Mouse (Mus musculus): ENCODE results near the gene Orai3. TPM values are rescaled to one million over a fixed set of nuclear protein-coding genes. Genes with fewer than 3 reads are reported as not detected.

Orai3 gene
- polyA plus RNA-seq, 1 experiment from 2014 or later = 27.2 TPM

- 0% methylated on average over 26 of the region's 26 CpGs for WGBS
- ATAC-seq (replicated peaks; ENCODE audit: low FRiP score, low read depth) (no peak), DNase-seq (ENCODE audit: low spot score) (peak; percentile 88)
- Histone ChIP-seq H3K27me3 (ENCODE audit: insufficient read depth, low read length) (no peaks in the 10 kb centered on the region), H3K36me3 (ENCODE audit: insufficient read depth, low read length) (peaks cover 2% of the 10 kb centered on the region; the same call in 1 of the 2 replicates), H3K27ac (peak within 1 kb of the TSS; percentile 74), H3K4me1 (replicated peaks; ENCODE audit: insufficient read depth, low read length) (peaks cover 5% of the 10 kb centered on the region; the same call in 1 of the 2 replicates), H3K4me3 (replicated peaks; ENCODE audit: low read depth, low read length) (peak within 1 kb of the TSS; percentile 86), H3K9me3 (replicated peaks; ENCODE audit: low read length) (no peaks in the 10 kb centered on the region), H3K9ac (ENCODE audit: low read depth, low read length) (peak within 1 kb of the TSS; percentile 53), H3K4me2 (ENCODE audit: low read length) (peak within 1 kb of the TSS; percentile 97)
- peak; percentile 75 for TF ChIP-seq CTCF (IDR thresholded peaks at IDR 0.05; ENCODE audit: low read depth)
These were observed 25.1 kb upstream of the Orai3 start, which contains the start of gene Fbxl19 for GRCm38 (mm10) chr7:127744366-127745045. TSS of gene Fbxl19 (plus strand) at chr7:127744543.

GRCm38 (mm10) chr7:127745251-127745651 lies 24.4 kb upstream of the Orai3 start:
- Histone ChIP-seq H3K27me3 (ENCODE audit: insufficient read depth, low read length) (no peaks in the 10 kb centered on the region), H3K4me3 (replicated peaks; ENCODE audit: low read depth, low read length) (peak overlapping the region; percentile 86), H3K4me2 (ENCODE audit: low read length) (peak overlapping the region; percentile 97), H3K36me3 (ENCODE audit: insufficient read depth, low read length) (peaks cover 9% of the 10 kb centered on the region; the same call in 1 of the 2 replicates), H3K27ac (peak overlapping the region; percentile 74), H3K9ac (ENCODE audit: low read depth, low read length) (peak overlapping the region; percentile 53), H3K9me3 (replicated peaks; ENCODE audit: low read length) (no peaks in the 10 kb centered on the region), H3K4me1 (replicated peaks; ENCODE audit: insufficient read depth, low read length) (peaks cover 5% of the 10 kb centered on the region; the same call in 1 of the 2 replicates)
- 0% methylated on average over 19 of the region's 19 CpGs for WGBS
- DNase-seq (ENCODE audit: low spot score) = no peak
- peak; percentile 78 for ATAC-seq (replicated peaks; ENCODE audit: low FRiP score, low read depth)
- no peak for TF ChIP-seq CTCF (IDR thresholded peaks at IDR 0.05; ENCODE audit: low read depth)

GRCm38 (mm10) chr7:127745652-127746493 lies 23.7 kb upstream of the Orai3 start:
- Histone ChIP-seq H3K27me3 (ENCODE audit: insufficient read depth, low read length) (no peaks in the 10 kb centered on the region), H3K4me2 (ENCODE audit: low read length) (peak overlapping the region; percentile 97), H3K4me3 (replicated peaks; ENCODE audit: low read depth, low read length) (peak overlapping the region; percentile 86), H3K4me1 (replicated peaks; ENCODE audit: insufficient read depth, low read length) (peaks cover 5% of the 10 kb centered on the region; the same call in 1 of the 2 replicates), H3K27ac (peak overlapping the region; percentile 81), H3K9me3 (replicated peaks; ENCODE audit: low read length) (no peaks in the 10 kb centered on the region), H3K9ac (ENCODE audit: low read depth, low read length) (peak overlapping the region; percentile 82), H3K36me3 (ENCODE audit: insufficient read depth, low read length) (peaks cover 15% of the 10 kb centered on the region; the same call in 1 of the 2 replicates)
- no peak for TF ChIP-seq CTCF (IDR thresholded peaks at IDR 0.05; ENCODE audit: low read depth)
- ATAC-seq (replicated peaks; ENCODE audit: low FRiP score, low read depth) (peak; percentile 90), DNase-seq (ENCODE audit: low spot score) (peak; percentile 100)
- under 1% methylated on average over 38 of the region's 39 CpGs for WGBS

- 1% methylated on average over 40 of the region's 62 CpGs for WGBS
These were observed 22.8 kb upstream of the Orai3 start for GRCm38 (mm10) chr7:127746494-127747491.

GRCm38 (mm10) chr7:127747559-127748234 lies 21.9 kb upstream of the Orai3 start:
- Histone ChIP-seq H3K27me3 (ENCODE audit: insufficient read depth, low read length) (no peaks in the 10 kb centered on the region), H3K9ac (ENCODE audit: low read depth, low read length) (peak overlapping the region; percentile 82), H3K4me1 (replicated peaks; ENCODE audit: insufficient read depth, low read length) (peaks cover 5% of the 10 kb centered on the region; the same call in 1 of the 2 replicates), H3K4me3 (replicated peaks; ENCODE audit: low read depth, low read length) (peak overlapping the region; percentile 86), H3K27ac (peak overlapping the region; percentile 81; the same call in 1 of the 2 replicates), H3K4me2 (ENCODE audit: low read length) (peak overlapping the region; percentile 97), H3K36me3 (ENCODE audit: insufficient read depth, low read length) (peaks cover 33% of the 10 kb centered on the region), H3K9me3 (replicated peaks; ENCODE audit: low read length) (no peaks in the 10 kb centered on the region)
- ATAC-seq (replicated peaks; ENCODE audit: low FRiP score, low read depth) (no peak), DNase-seq (ENCODE audit: low spot score) (peak; percentile 2)
- WGBS = 35% methylated on average over 6 of the region's 6 CpGs
- no peak for TF ChIP-seq CTCF (IDR thresholded peaks at IDR 0.05; ENCODE audit: low read depth)

More at GRCm38 (mm10) chr7:127746494-127747491, 22.8 kb upstream of the Orai3 start:
- Histone ChIP-seq H3K4me3 (replicated peaks; ENCODE audit: low read depth, low read length) (peak overlapping the region; percentile 86), H3K36me3 (ENCODE audit: insufficient read depth, low read length) (peaks cover 24% of the 10 kb centered on the region), H3K4me2 (ENCODE audit: low read length) (peak overlapping the region; percentile 97), H3K9me3 (replicated peaks; ENCODE audit: low read length) (no peaks in the 10 kb centered on the region), H3K4me1 (replicated peaks; ENCODE audit: insufficient read depth, low read length) (peaks cover 5% of the 10 kb centered on the region; the same call in 1 of the 2 replicates), H3K27ac (peak overlapping the region; percentile 81), H3K27me3 (ENCODE audit: insufficient read depth, low read length) (no peaks in the 10 kb centered on the region), H3K9ac (ENCODE audit: low read depth, low read length) (peak overlapping the region; percentile 82)
- no peak for TF ChIP-seq CTCF (IDR thresholded peaks at IDR 0.05; ENCODE audit: low read depth)
- ATAC-seq (replicated peaks; ENCODE audit: low FRiP score, low read depth) (peak; percentile 8; the same call in 1 of the 2 replicates), DNase-seq (ENCODE audit: low spot score) (peak; percentile 55)

All from kidney, postnatal 0 days (tissue).